Mouse (Mus musculus) gonadal fat pad, adult 2 months (tissue): Measurements from ENCODE around the gene 9230112D13Rik. TPM values are rescaled to one million over a fixed set of nuclear protein-coding genes. Genes with fewer than 3 reads are reported as not detected.

Experiments used
- DNase-seq: peaks from one replicate; pipeline ENCODE4 v3.0.0-alpha.2; 2012; ENCODE audit warnings: low read depth
- polyA plus RNA-seq: library from polyadenylated mRNA; depleted of rRNA; stranded (reverse); fragments of >200 nt; gene quantifications from 2 replicates; pipeline ENCODE4 v1.2.3, GENCODE M21; 2012; rRNA removed

Gene 9230112D13Rik
- polyA plus RNA-seq, 1 experiment, result 0.61 TPM

GRCm38 (mm10) chr14:34499664-34500063, 22.9 kb downstream of the 9230112D13Rik start:
- no peak for DNase-seq

- DNase-seq, result no peak
Observed at GRCm38 (mm10) chr14:34497346-34497745, 25.3 kb downstream of the 9230112D13Rik start.

- DNase-seq, result no peak
Observed at GRCm38 (mm10) chr14:34493682-34494081, 28.9 kb downstream of the 9230112D13Rik start.

- no peak for DNase-seq
Observed at GRCm38 (mm10) chr14:34492688-34493087, 29.9 kb downstream of the 9230112D13Rik start.

GRCm38 (mm10) chr14:34490965-34491364, 31.6 kb downstream of the 9230112D13Rik start:
- DNase-seq, result no peak

- no peak for DNase-seq
Observed at GRCm38 (mm10) chr14:34489928-34490327, 32.7 kb downstream of the 9230112D13Rik start.

GRCm38 (mm10) chr14:34486169-34486568, 36.4 kb downstream of the 9230112D13Rik start:
- DNase-seq, result no peak

GRCm38 (mm10) chr14:34483469-34484341, 38.9 kb downstream of the 9230112D13Rik start:
- DNase-seq, result no peak

- no peak for DNase-seq
Observed at GRCm38 (mm10) chr14:34471591-34471990, 51.0 kb downstream of the 9230112D13Rik start.

- DNase-seq, result no peak
Observed at GRCm38 (mm10) chr14:34466291-34466690, 56.3 kb downstream of the 9230112D13Rik start.

Other genes starting within 250 kb of the 9230112D13Rik start
- 4.9 and 5.9 TPM in 2 replicates for gene Shld2, start 212.3 kb downstream of the 9230112D13Rik start, polyA plus RNA-seq
- gene Glud1, start 212.1 kb downstream of the 9230112D13Rik start, polyA plus RNA-seq, result 69.3 and 78.9 TPM in 2 replicates
- gene Fam25c, start 167.4 kb downstream of the 9230112D13Rik start, polyA plus RNA-seq, result not detected in 2 replicates
- gene Sncg, start 148.0 kb downstream of the 9230112D13Rik start, polyA plus RNA-seq, result 522 and 740 TPM in 2 replicates
- gene Mmrn2, start 147.3 kb downstream of the 9230112D13Rik start, polyA plus RNA-seq, result 18.7 and 21.0 TPM in 2 replicates
- gene Bmpr1a, start 19.5 kb downstream of the 9230112D13Rik start, polyA plus RNA-seq, result 21.9 and 22.7 TPM in 2 replicates
- 4.6 and 6.6 TPM in 2 replicates for gene Ldb3, start 65.9 kb upstream of the 9230112D13Rik start, polyA plus RNA-seq
- not detected in 2 replicates for gene Opn4, start 77.3 kb upstream of the 9230112D13Rik start, polyA plus RNA-seq
- 17.7 and 23.4 TPM in 2 replicates for gene Wapl, start 151.1 kb upstream of the 9230112D13Rik start, polyA plus RNA-seq